Mouse (Mus musculus) embryonic facial prominence, embryonic 11.5 days (tissue): ENCODE results near the gene Psma3. TPM values are rescaled to one million over a fixed set of nuclear protein-coding genes. Genes with fewer than 3 reads are reported as not detected.

Experiments
- ATAC-seq: fragments of 200-750 bp; cut with Nextera tagmentation; replicated peaks from 2 replicates; pipeline ENCODE4 v1.8.0; 2017; ENCODE audit warnings: low read depth; ENCODE audit not compliant: insufficient number of reproducible peaks, low FRiP score, low TSS enrichment
- DNase-seq: peaks from one replicate; pipeline ENCODE4 v3.0.0-alpha.2; 2015; ENCODE audit warnings: low spot score
- H3K27ac ChIP-seq: fragments of 300-500 bp; sonication (generic); replicated peaks from 2 replicates; pipeline ENCODE4 v1.5.1; 2014; ENCODE audit warnings: mild to moderate bottlenecking, low read depth, low read length, control low read depth
- H3K27me3 ChIP-seq: fragments of 300-500 bp; sonication (generic); 2 replicates; pipeline ENCODE4 v1.6.1; 2014; ENCODE audit warnings: mild to moderate bottlenecking, low read length, moderate library complexity, mixed read lengths; ENCODE audit not compliant: control insufficient read depth, insufficient read depth
- H3K36me3 ChIP-seq: fragments of 300-500 bp; sonication (generic); replicated peaks from 2 replicates; pipeline ENCODE4 v1.6.1; 2014; ENCODE audit warnings: low read depth, mild to moderate bottlenecking, low read length, moderate library complexity, mixed read lengths; ENCODE audit not compliant: control insufficient read depth, insufficient read depth
- H3K4me1 ChIP-seq: fragments of 300-500 bp; sonication (generic); 2 replicates; pipeline ENCODE4 v1.6.1; 2014; ENCODE audit warnings: low read length, mixed read lengths; ENCODE audit not compliant: control insufficient read depth, insufficient read depth
- H3K4me2 ChIP-seq: fragments of 300-500 bp; sonication (generic); 2 replicates; pipeline ENCODE4 v1.6.1; 2014; ENCODE audit warnings: low read depth, mild to moderate bottlenecking, control low read depth, low read length, moderate library complexity
- H3K4me3 ChIP-seq: fragments of 300-500 bp; sonication (generic); 2 replicates; pipeline ENCODE4 v1.5.1; 2014; ENCODE audit warnings: low read depth, low read length, control low read depth
- H3K9ac ChIP-seq: fragments of 300-500 bp; sonication (generic); replicated peaks from 2 replicates; pipeline ENCODE4 v1.6.1; 2014; ENCODE audit warnings: mild to moderate bottlenecking, control low read depth, low read length
- H3K9me3 ChIP-seq: fragments of 300-500 bp; sonication (generic); replicated peaks from 2 replicates; pipeline ENCODE4 v1.6.1; 2016; ENCODE audit warnings: mild to moderate bottlenecking, low read length, inconsistent platforms, mixed read lengths; ENCODE audit not compliant: control insufficient read depth
- WGBS: fragments of 180-500 bp; shearing (Covaris S2); extraction: QIAGEN DNeasy Blood & Tissue Kit; methylation state at CpG from one replicate; pipeline ENCODE4 v1.1.7; 2014; 5-methylcytosine and 5-hydroxymethylcytosine counted together
- polyA plus RNA-seq: library from polyadenylated mRNA; unstranded; fragments of >200 nt; fragmentation: Nextera tagmentation; extraction: Ambion mirVana; gene quantifications from 2 replicates; pipeline ENCODE4 v1.2.1, GENCODE M21; 2014

The Psma3 gene
- polyA plus RNA-seq, result 743 and 805 TPM in 2 replicates

GRCm38 (mm10) chr12:70974441-70975266 is at the start of gene Psma3:
Gene Psma3 (plus strand): TSS chr12:70974621.
- no peaks in the 10 kb centered on the region; the same call in 1 of the 2 replicates for H3K36me3 ChIP-seq
- no peaks in the 10 kb centered on the region; the same call in 1 of the 2 replicates for H3K4me1 ChIP-seq
- peak within 1 kb of the TSS; percentile 56 for H3K4me2 ChIP-seq
- peak within 1 kb of the TSS; percentile 95 for H3K4me3 ChIP-seq
- H3K27ac ChIP-seq, result peak within 1 kb of the TSS; percentile 94
- H3K9me3 ChIP-seq, result no peaks in the 10 kb centered on the region
- peak within 1 kb of the TSS; percentile 98 for H3K9ac ChIP-seq
- ATAC-seq, result peak; percentile 97
- DNase-seq, result peak; percentile 97
- under 1% methylated on average over 71 of the region's 71 CpGs for WGBS
- no peaks in the 10 kb centered on the region for H3K27me3 ChIP-seq

- 79% methylated on average over 4 of the region's 4 CpGs for WGBS
- Histone ChIP-seq H3K36me3 (no peaks in the 10 kb centered on the region), H3K27me3 (no peaks in the 10 kb centered on the region), H3K4me1 (no peaks in the 10 kb centered on the region), H3K9me3 (no peaks in the 10 kb centered on the region), H3K4me3 (no peak overlapping the region), H3K27ac (no peak overlapping the region), H3K9ac (no peak overlapping the region), H3K4me2 (no peak overlapping the region)
- DNase-seq (no peak), ATAC-seq (no peak)
These were observed 44.6 kb upstream of the Psma3 start for GRCm38 (mm10) chr12:70929781-70930180.

GRCm38 (mm10) chr12:70937150-70937549 is 37.3 kb upstream of the Psma3 start:
- ATAC-seq (peak; percentile 29), DNase-seq (no peak)
- peak overlapping the region; percentile 45 for H3K4me2 ChIP-seq
- H3K36me3 ChIP-seq, result no peaks in the 10 kb centered on the region
- H3K27me3 ChIP-seq, result no peaks in the 10 kb centered on the region
- 34% methylated on average over 7 of the region's 12 CpGs for WGBS
- H3K4me3 ChIP-seq, result peak overlapping the region; percentile 76
- H3K4me1 ChIP-seq, result no peaks in the 10 kb centered on the region
- H3K9ac ChIP-seq, result peak overlapping the region; percentile 67
- H3K9me3 ChIP-seq, result no peaks in the 10 kb centered on the region
- peak overlapping the region; percentile 78; the same call in 1 of the 2 replicates for H3K27ac ChIP-seq

GRCm38 (mm10) chr12:70937571-70938384 is 36.6 kb upstream of the Psma3 start, which contains the start of gene Actr10:
Gene Actr10 (plus strand): TSS chr12:70937857.
- no peaks in the 10 kb centered on the region for H3K27me3 ChIP-seq
- peak within 1 kb of the TSS; percentile 51 for H3K4me2 ChIP-seq
- under 1% methylated on average over 59 of the region's 59 CpGs for WGBS
- H3K4me3 ChIP-seq, result peak within 1 kb of the TSS; percentile 76
- no peaks in the 10 kb centered on the region for H3K36me3 ChIP-seq
- DNase-seq (peak; percentile 94), ATAC-seq (peak; percentile 97)
- no peaks in the 10 kb centered on the region for H3K4me1 ChIP-seq
- no peaks in the 10 kb centered on the region for H3K9me3 ChIP-seq
- H3K9ac ChIP-seq, result peak within 1 kb of the TSS; percentile 81
- H3K27ac ChIP-seq, result peak within 1 kb of the TSS; percentile 78; the same call in 1 of the 2 replicates

- Histone ChIP-seq H3K9me3 (no peaks in the 10 kb centered on the region), H3K4me2 (no peak overlapping the region), H3K27ac (no peak overlapping the region), H3K27me3 (no peaks in the 10 kb centered on the region), H3K4me1 (no peaks in the 10 kb centered on the region), H3K36me3 (peaks cover 5% of the 10 kb centered on the region), H3K4me3 (no peak overlapping the region), H3K9ac (no peak overlapping the region)
- ATAC-seq, result no peak
- DNase-seq, result no peak
- WGBS, result 97% methylated on average over 7 of the region's 7 CpGs
These were observed 33.6 kb upstream of the Psma3 start for GRCm38 (mm10) chr12:70940806-70941205.

- Histone ChIP-seq H3K9me3 (no peaks in the 10 kb centered on the region), H3K4me1 (no peaks in the 10 kb centered on the region), H3K4me2 (no peak overlapping the region), H3K27ac (no peak overlapping the region), H3K36me3 (peaks cover 7% of the 10 kb centered on the region), H3K4me3 (no peak overlapping the region), H3K27me3 (no peaks in the 10 kb centered on the region), H3K9ac (no peak overlapping the region)
- DNase-seq, result no peak
- WGBS, result 91% methylated on average over 5 of the region's 5 CpGs
- no peak for ATAC-seq
These were observed 30.2 kb upstream of the Psma3 start for GRCm38 (mm10) chr12:70944181-70944580.

- H3K36me3 ChIP-seq, result peaks cover 7% of the 10 kb centered on the region
- no peak overlapping the region for H3K9ac ChIP-seq
- no peak for ATAC-seq
- no peak overlapping the region for H3K27ac ChIP-seq
- H3K4me1 ChIP-seq, result no peaks in the 10 kb centered on the region
- no peaks in the 10 kb centered on the region for H3K9me3 ChIP-seq
- H3K4me3 ChIP-seq, result no peak overlapping the region
- DNase-seq, result no peak
- WGBS, result 89% methylated on average over 10 of the region's 10 CpGs
- no peaks in the 10 kb centered on the region for H3K27me3 ChIP-seq
- H3K4me2 ChIP-seq, result no peak overlapping the region
These were observed 27.7 kb upstream of the Psma3 start for GRCm38 (mm10) chr12:70946585-70947256.
